Mouse (Mus musculus) left cerebral cortex, postnatal 25 days (tissue): Measurements from ENCODE around the gene C2cd2l. TPM values are rescaled to one million over a fixed set of nuclear protein-coding genes. Genes with fewer than 3 reads are reported as not detected.

ENCODE experiments used
- DNase-seq, 2 experiments: peaks; one replicate each; pipeline ENCODE4 v3.0.0; 2022; ENCODE audit warnings: low spot score in 2 of 2, mixed read lengths in 1 of 2
- intact Hi-C: fragments of 180-260 bp; cut with DNase I; formaldehyde crosslinking; loops from one replicate; pipeline ENCODE4 v1.15.1; 2025
- microRNA-seq, 2 experiments: library from miRNA; unstranded; fragments of <30 nt; microRNA quantifications; one replicate each; pipeline ENCODE4 v1.2.0; 2022
- total RNA-seq, 2 experiments: library from RNA; stranded (reverse); gene quantifications; 2 replicates each; pipeline ENCODE4 v1.2.3; 2021

C2cd2l gene
- total RNA-seq, 2 experiments from 2014 or later: 207 to 225 TPM

- intact Hi-C loops: no loop called here
- DNase-seq: no peak
Observed at GRCm38 (mm10) chr9:44286256-44286850, 33.7 kb downstream of the C2cd2l start.

- no peak for DNase-seq
- intact Hi-C loops: no loop called here
Observed at GRCm38 (mm10) chr9:44283183-44283582, 36.9 kb downstream of the C2cd2l start.

GRCm38 (mm10) chr9:44269973-44270372 is 50.1 kb downstream of the C2cd2l start:
- DNase-seq: no peak
- intact Hi-C loops: no loop called here

- intact Hi-C loops: no loop called here
- no peak for DNase-seq
Observed at GRCm38 (mm10) chr9:44269077-44269476, 51.0 kb downstream of the C2cd2l start.

- DNase-seq: no peak
- intact Hi-C loops: no loop called here
Observed at GRCm38 (mm10) chr9:44268432-44268831, 51.7 kb downstream of the C2cd2l start, which contains the start of gene Nlrx1. Nlrx1 (minus strand) TSS chr9:44268599.

- intact Hi-C loops: no loop called here
Observed at GRCm38 (mm10) chr9:44268027-44268360, 52.1 kb downstream of the C2cd2l start.

GRCm38 (mm10) chr9:44267319-44268026 is 52.6 kb downstream of the C2cd2l start:
- DNase-seq: peak in 1 of 2 experiments; percentile 22
- intact Hi-C loops: no loop called here

More at GRCm38 (mm10) chr9:44268027-44268360, 52.1 kb downstream of the C2cd2l start:
- peak; percentile 76 to 77 for DNase-seq

- peak; percentile 41 to 86 for DNase-seq
- intact Hi-C loops: no loop called here
Observed at GRCm38 (mm10) chr9:44266478-44267226, 53.4 kb downstream of the C2cd2l start.

GRCm38 (mm10) chr9:44261388-44261787 is 58.7 kb downstream of the C2cd2l start:
- intact Hi-C loops: no loop called here
- DNase-seq: no peak

Small RNAs within 50 kb of the gene (microRNA-seq; reads per million reads assigned to microRNA genes)
- gene Gm44335: 0 reads per million in 2 experiments

Other genes starting within 250 kb of the C2cd2l start
- 1 to 10 TPM in 1 of 2 experiments, under 1 TPM in 1; 0.55 to 1.6 TPM for gene Mfrp, start 218.6 kb downstream of the C2cd2l start, total RNA-seq
- gene C1qtnf5, start 213.0 kb downstream of the C2cd2l start, total RNA-seq: 10 to 100 TPM; 23.1 to 26.1 TPM
- gene Gm49380, start 206.8 kb downstream of the C2cd2l start, total RNA-seq: under 1 TPM; 0.14 to 0.27 TPM
- gene Rnf26, start 206.8 kb downstream of the C2cd2l start, total RNA-seq: 10 to 100 TPM; 30.6 to 31.5 TPM
- gene Mcam, start 185.8 kb downstream of the C2cd2l start, total RNA-seq: 10 to 100 TPM; 13.2 to 14.8 TPM
- gene Cbl, start 86.2 kb downstream of the C2cd2l start, total RNA-seq: 10 to 100 TPM; 53.4 to 54.2 TPM
- gene Ccdc153, start 79.6 kb downstream of the C2cd2l start, total RNA-seq: 1 to 10 TPM; 1.3 to 2.0 TPM
- under 1 TPM; 0.53 to 0.73 TPM for gene Pdzd3, start 68.8 kb downstream of the C2cd2l start, total RNA-seq
- gene Nlrx1, start 51.7 kb downstream of the C2cd2l start, total RNA-seq: 10 to 100 TPM; 11.6 to 14.0 TPM
- gene Abcg4, start 31.7 kb downstream of the C2cd2l start, total RNA-seq: 10 to 100 TPM; 60.5 to 61.6 TPM
- 10 to 100 TPM; 28.4 to 28.6 TPM for gene Hinfp, start 14.6 kb downstream of the C2cd2l start, total RNA-seq
- gene Dpagt1, start 5.7 kb upstream of the C2cd2l start, total RNA-seq: 10 to 100 TPM; 12.5 to 13.8 TPM
- 10 to 100 TPM; 56.6 to 56.8 TPM for gene H2afx, start 14.4 kb upstream of the C2cd2l start, total RNA-seq
- gene Hmbs, start 23.9 kb upstream of the C2cd2l start, total RNA-seq: 10 to 100 TPM; 14.8 to 22.0 TPM
- gene Vps11, start 41.4 kb upstream of the C2cd2l start, total RNA-seq: 10 to 100 TPM; 47.3 to 47.4 TPM
- 100 to 1,000 TPM; 142 to 144 TPM for gene Hyou1, start 59.2 kb upstream of the C2cd2l start, total RNA-seq
- gene Slc37a4, start 76.6 kb upstream of the C2cd2l start, total RNA-seq: 10 to 100 TPM; 27.3 to 29.1 TPM
- gene Rps25, start 86.9 kb upstream of the C2cd2l start, total RNA-seq: 100 to 1,000 TPM; 615 to 632 TPM
- 10 to 100 TPM; 67.6 to 68.8 TPM for gene Trappc4, start 87.3 kb upstream of the C2cd2l start, total RNA-seq
- gene Ccdc84, start 98.3 kb upstream of the C2cd2l start, total RNA-seq: 10 to 100 TPM; 14.6 to 15.8 TPM
- not detected for gene Foxr1, start 120.9 kb upstream of the C2cd2l start, total RNA-seq
- not detected for gene Upk2, start 134.7 kb upstream of the C2cd2l start, total RNA-seq
- gene Bcl9l, start 162.5 kb upstream of the C2cd2l start, total RNA-seq: 10 to 100 TPM; 60.3 to 60.9 TPM
- gene Cxcr5, start 241.6 kb upstream of the C2cd2l start, total RNA-seq: not detected